Mouse (Mus musculus) lung, embryonic 14.5 days (tissue): ENCODE measurements around the gene Pltp. TPM values are rescaled to one million over a fixed set of nuclear protein-coding genes. Genes with fewer than 3 reads are reported as not detected.

Source experiments
- ATAC-seq: fragments of 200-750 bp; cut with Nextera tagmentation; 2 replicates; pipeline ENCODE4 v1.8.0; 2017; ENCODE audit warnings: mild to moderate bottlenecking, moderate TSS enrichment, moderate library complexity; ENCODE audit not compliant: insufficient read depth
- DNase-seq: peaks from one replicate; pipeline ENCODE4 v3.0.0-alpha.2; 2015
- H3K27ac ChIP-seq: fragments of 300-500 bp; sonication (generic); 2 replicates; pipeline ENCODE4 v1.5.1; 2014; ENCODE audit warnings: low read depth, mild to moderate bottlenecking, moderate library complexity
- H3K27me3 ChIP-seq: fragments of 300-500 bp; sonication (generic); 2 replicates; pipeline ENCODE4 v1.6.1; 2014; ENCODE audit warnings: low read length, control low read depth; ENCODE audit not compliant: insufficient read depth
- H3K36me3 ChIP-seq: fragments of 300-500 bp; sonication (generic); 2 replicates; pipeline ENCODE4 v1.6.1; 2014; ENCODE audit warnings: control low read depth; ENCODE audit not compliant: insufficient read depth
- H3K4me1 ChIP-seq: fragments of 300-500 bp; sonication (generic); 2 replicates; pipeline ENCODE4 v1.6.1; 2014; ENCODE audit warnings: antibody characterized with exemption, control low read depth; ENCODE audit not compliant: insufficient read depth
- H3K4me2 ChIP-seq: fragments of 300-500 bp; sonication (generic); 2 replicates; pipeline ENCODE4 v1.6.1; 2014; ENCODE audit warnings: mild to moderate bottlenecking
- H3K4me3 ChIP-seq: fragments of 300-500 bp; sonication (generic); 2 replicates; pipeline ENCODE4 v1.5.1; 2014; ENCODE audit warnings: low read depth, low read length
- H3K9ac ChIP-seq: fragments of 300-500 bp; sonication (generic); 2 replicates; pipeline ENCODE4 v1.6.1; 2014
- H3K9me3 ChIP-seq: fragments of 300-500 bp; sonication (generic); 2 replicates; pipeline ENCODE4 v1.6.1; 2016; ENCODE audit warnings: low read depth, low read length, control low read depth
- CTCF ChIP-seq: IDR thresholded peaks from 2 replicates; pipeline ENCODE4 v1.5.1; 2016; ENCODE audit warnings: antibody characterized with exemption, low read depth
- WGBS: fragments of 180-500 bp; shearing (Covaris S2); extraction: QIAGEN DNeasy Blood & Tissue Kit; methylation state at CpG from one replicate; pipeline ENCODE4 v1.1.7; 2014; 5-methylcytosine and 5-hydroxymethylcytosine counted together
- polyA plus RNA-seq: library from polyadenylated mRNA; unstranded; fragments of >200 nt; fragmentation: Nextera tagmentation; extraction: Ambion mirVana; gene quantifications from 2 replicates; pipeline ENCODE4 v1.2.1, GENCODE M21; 2014

The Pltp gene
- polyA plus RNA-seq, 1 experiment from 2014 or later: 126 TPM

DNA sequence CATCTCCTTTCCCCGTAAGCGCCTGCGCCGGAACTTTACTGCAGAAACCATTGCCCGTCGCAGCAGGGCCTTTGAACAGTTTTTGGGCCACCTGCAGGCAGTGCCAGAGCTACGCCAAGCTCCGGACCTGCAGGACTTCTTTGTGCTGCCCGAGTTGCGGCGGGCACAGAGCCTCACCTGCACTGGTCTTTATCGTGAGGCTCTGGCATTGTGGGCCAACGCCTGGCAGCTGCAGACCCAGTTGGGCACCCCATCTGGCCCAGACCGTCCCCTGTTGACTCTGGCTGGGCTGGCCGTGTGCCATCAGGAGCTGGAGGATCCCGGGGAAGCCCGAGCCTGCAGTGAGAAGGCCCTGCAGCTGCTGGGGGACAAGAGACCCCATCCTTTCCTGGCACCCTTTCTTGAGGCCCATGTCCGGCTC, 65.7 kb downstream of the Pltp start:
- 92% methylated on average over 18 of the region's 18 CpGs for WGBS
- no peak overlapping the region for H3K27ac ChIP-seq
- 0 out of 2 replicates have a peak, but pooled peaks cover 4% of the 10 kb centered on the region for H3K4me1 ChIP-seq
- DNase-seq (no peak), ATAC-seq (no peak)
- TF ChIP-seq CTCF: no peak
- no peak overlapping the region for H3K4me2 ChIP-seq
- peaks cover 68% of the 10 kb centered on the region for H3K36me3 ChIP-seq
- no peak overlapping the region for H3K4me3 ChIP-seq
- H3K9ac ChIP-seq: no peak overlapping the region
- H3K9me3 ChIP-seq: no peaks in the 10 kb centered on the region
- H3K27me3 ChIP-seq: no peaks in the 10 kb centered on the region

DNA sequence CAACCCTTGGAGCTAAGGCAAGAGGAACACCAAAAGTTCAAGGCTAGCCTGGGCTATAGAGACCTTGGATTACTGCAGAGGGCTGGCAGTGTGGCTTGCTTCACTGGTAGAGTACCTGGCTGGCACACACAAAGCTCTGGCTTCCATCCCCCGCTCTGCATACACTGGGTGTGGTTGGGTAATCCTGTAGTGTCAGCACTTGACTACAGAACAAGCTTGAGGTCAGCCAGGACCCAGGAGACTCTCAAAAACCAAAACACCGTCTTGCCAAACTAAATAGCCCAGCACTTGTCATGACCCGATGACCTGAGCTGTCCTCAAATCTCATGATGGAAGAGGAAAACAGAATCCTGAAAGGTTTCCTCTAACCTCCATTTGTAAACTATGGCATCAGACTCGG, 67.1 kb downstream of the Pltp start:
- DNase-seq (no peak), ATAC-seq (no peak)
- Histone ChIP-seq H3K9me3 (no peaks in the 10 kb centered on the region), H3K4me3 (no peak overlapping the region), H3K4me1 (0 out of 2 replicates have a peak, but pooled peaks cover 5% of the 10 kb centered on the region), H3K27me3 (no peaks in the 10 kb centered on the region), H3K4me2 (no peak overlapping the region), H3K36me3 (peaks cover 54% of the 10 kb centered on the region), H3K27ac (no peak overlapping the region), H3K9ac (no peak overlapping the region)
- WGBS: 55% methylated on average over 4 of the region's 4 CpGs
- no peak for TF ChIP-seq CTCF

Other genes with a start within 250 kb of the Pltp start
- gene Wfdc6b, start 244.2 kb downstream of the Pltp start, polyA plus RNA-seq: not detected in 2 replicates
- gene Wfdc8, start 244.1 kb downstream of the Pltp start, polyA plus RNA-seq: not detected in 2 replicates
- not detected in 2 replicates for gene Wfdc16, start 218.9 kb downstream of the Pltp start, polyA plus RNA-seq
- gene Wfdc10, start 201.7 kb downstream of the Pltp start, polyA plus RNA-seq: not detected in 2 replicates
- gene Wfdc9, start 201.1 kb downstream of the Pltp start, polyA plus RNA-seq: not detected in 2 replicates
- gene Wfdc11, start 183.6 kb downstream of the Pltp start, polyA plus RNA-seq: not detected in 2 replicates
- not detected in 2 replicates for gene Wfdc13, start 172.6 kb downstream of the Pltp start, polyA plus RNA-seq
- not detected in 2 replicates for gene Spint4, start 159.2 kb downstream of the Pltp start, polyA plus RNA-seq
- gene Spint5, start 142.4 kb downstream of the Pltp start, polyA plus RNA-seq: not detected in 2 replicates
- gene Wfdc3, start 111.8 kb downstream of the Pltp start, polyA plus RNA-seq: 1.3 and 1.4 TPM in 2 replicates
- 74.7 and 77.6 TPM in 2 replicates for gene Dnttip1, start 111.7 kb downstream of the Pltp start, polyA plus RNA-seq
- 586 and 619 TPM in 2 replicates for gene Ube2c, start 87.8 kb downstream of the Pltp start, polyA plus RNA-seq
- gene Tnnc2, start 77.7 kb downstream of the Pltp start, polyA plus RNA-seq: not detected in 2 replicates
- gene Snx21, start 71.9 kb downstream of the Pltp start, polyA plus RNA-seq: 19.1 and 21.3 TPM in 2 replicates
- gene Acot8, start 52.8 kb downstream of the Pltp start, polyA plus RNA-seq: 16.2 and 17.8 TPM in 2 replicates
- 6.7 and 7.0 TPM in 2 replicates for gene Zswim3, start 52.6 kb downstream of the Pltp start, polyA plus RNA-seq
- 20.8 and 21.1 TPM in 2 replicates for gene Zswim1, start 35.0 kb downstream of the Pltp start, polyA plus RNA-seq
- not detected in 2 replicates for gene Spata25, start 29.2 kb downstream of the Pltp start, polyA plus RNA-seq
- gene Ctsa, start 24.8 kb downstream of the Pltp start, polyA plus RNA-seq: 114 and 125 TPM in 2 replicates
- gene Neurl2, start 24.3 kb downstream of the Pltp start, polyA plus RNA-seq: 6.3 and 6.6 TPM in 2 replicates
- 76.9 and 83.0 TPM in 2 replicates for gene Pcif1, start 21.6 kb upstream of the Pltp start, polyA plus RNA-seq
- gene Zfp335, start 54.0 kb upstream of the Pltp start, polyA plus RNA-seq: 14.8 and 15.8 TPM in 2 replicates
- 0.24 and 0.25 TPM in 2 replicates for gene Mmp9, start 83.1 kb upstream of the Pltp start, polyA plus RNA-seq
- 0.57 and 1.6 TPM in 2 replicates for gene Slc12a5, start 103.1 kb upstream of the Pltp start, polyA plus RNA-seq
- 72.8 and 81.6 TPM in 2 replicates for gene Ncoa5, start 177.2 kb upstream of the Pltp start, polyA plus RNA-seq
- 20.3 and 22.1 TPM in 2 replicates for gene Cd40, start 197.9 kb upstream of the Pltp start, polyA plus RNA-seq
- not detected in 2 replicates for gene 1700025C18Rik, start 233.0 kb upstream of the Pltp start, polyA plus RNA-seq